In the genomic region with DNA sequence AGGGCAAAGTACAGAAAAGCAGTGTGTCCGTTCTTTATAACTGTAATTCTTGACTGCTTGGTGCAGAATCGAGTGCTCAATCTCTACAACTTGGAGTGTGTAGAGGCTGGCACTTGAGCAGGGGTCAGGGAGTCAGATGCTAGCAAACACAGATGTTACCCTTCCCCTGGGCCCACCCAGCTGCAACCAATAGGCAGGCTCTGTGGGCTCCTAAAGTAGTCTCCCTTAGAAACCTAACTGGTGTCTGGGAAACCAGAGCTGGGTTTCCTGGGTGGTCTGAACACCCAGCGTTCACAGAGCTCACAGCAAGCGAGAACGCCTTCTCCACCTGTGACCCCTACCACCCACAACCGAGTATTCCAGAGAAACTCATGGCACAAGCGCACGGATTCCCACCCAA, we compare ENCODE assay signal across 8 mouse cellular contexts. TPM values are rescaled to one million over a fixed set of nuclear protein-coding genes. Genes with fewer than 3 reads are reported as not detected.
DNase-seq lines count a peak whose midpoint lies in the region; ATAC-seq and TF ChIP-seq lines count a peak whose summit lies in the region.

No protein-coding gene starts in this region.

- peaks cover 24% of the 10 kb centered on the region; the same call in 1 of the 2 replicates for H3K27me3 ChIP-seq in lung, embryonic 15.5 days
- no peaks in the 10 kb centered on the region for H3K27me3 ChIP-seq in limb, embryonic 14.5 days (ENCODE audit: control insufficient read depth, insufficient read depth, low read length)
- no peaks in the 10 kb centered on the region for H3K27me3 ChIP-seq in stomach, embryonic 16.5 days (ENCODE audit: control insufficient read depth, insufficient read depth, low read length)

- DNase-seq in adrenal gland, postnatal 14 days, result peak; percentile 9
- DNase-seq in adrenal gland, postnatal 25 days, result no peak
- DNase-seq in lung, postnatal 10 days, result no peak
- no peak for DNase-seq in limb, embryonic 14.5 days (ENCODE audit: low spot score)
- DNase-seq in right cerebral cortex, adult 18-20 months, result no peak
- DNase-seq in layer of hippocampus, postnatal 25 days (ENCODE audit: extremely low spot score in 1 of 2, low spot score in 1 of 2), result no peak

- peak overlapping the region; percentile 59 for H3K4me3 ChIP-seq in lung, embryonic 15.5 days
- H3K4me3 ChIP-seq in limb, embryonic 14.5 days (replicated peaks; ENCODE audit: low read length), result peak overlapping the region; percentile 63; the same call in 1 of the 2 replicates
- H3K4me3 ChIP-seq in stomach, embryonic 16.5 days (replicated peaks; ENCODE audit: low read length), result peak overlapping the region; percentile 72

- WGBS in lung, embryonic 15.5 days, result 13% methylated on average over 8 of the region's 8 CpGs
- WGBS in limb, embryonic 14.5 days, result 19% methylated on average over 8 of the region's 8 CpGs
- 15% methylated on average over 8 of the region's 8 CpGs for WGBS in stomach, embryonic 16.5 days

- H3K9ac ChIP-seq in lung, embryonic 15.5 days, result no peak overlapping the region
- no peak overlapping the region for H3K9ac ChIP-seq in limb, embryonic 14.5 days (ENCODE audit: low read depth, low read length, severe bottlenecking)
- H3K9ac ChIP-seq in stomach, embryonic 16.5 days (ENCODE audit: low read length), result peak overlapping the region; percentile 82

- TF ChIP-seq POLR2A in limb, embryonic 14.5 days (IDR thresholded peaks at IDR 0.05; ENCODE audit: borderline replicate concordance, extremely low read depth, insufficient read depth, insufficient read length), result no peak

- H3K27ac ChIP-seq in lung, embryonic 15.5 days, result peak overlapping the region; percentile 92
- no peak overlapping the region for H3K27ac ChIP-seq in limb, embryonic 14.5 days (replicated peaks; ENCODE audit: low read depth, low read length)
- H3K27ac ChIP-seq in stomach, embryonic 16.5 days (ENCODE audit: low read length), result peak overlapping the region; percentile 86

- no peak for ATAC-seq in lung, embryonic 15.5 days (ENCODE audit: borderline replicate concordance, extremely low read depth, low FRiP score, low TSS enrichment)
- no peak for ATAC-seq in limb, embryonic 14.5 days (ENCODE audit: low FRiP score, low read depth)
- ATAC-seq in stomach, embryonic 16.5 days (ENCODE audit: insufficient read depth, low FRiP score), result no peak

- peak overlapping the region; percentile 95 for H3K4me2 ChIP-seq in lung, embryonic 15.5 days
- peak overlapping the region; percentile 100; the same call in 1 of the 2 replicates for H3K4me2 ChIP-seq in limb, embryonic 14.5 days (replicated peaks; ENCODE audit: low read depth, low read length, severe bottlenecking)
- peak overlapping the region; percentile 95 for H3K4me2 ChIP-seq in stomach, embryonic 16.5 days (ENCODE audit: low read depth, low read length)

- no peaks in the 10 kb centered on the region for H3K9me3 ChIP-seq in lung, embryonic 15.5 days
- H3K9me3 ChIP-seq in limb, embryonic 14.5 days (ENCODE audit: control insufficient read depth, low read length), result no peaks in the 10 kb centered on the region
- 0 out of 2 replicates have a peak, but pooled peaks cover 2% of the 10 kb centered on the region for H3K9me3 ChIP-seq in stomach, embryonic 16.5 days (replicated peaks; ENCODE audit: control insufficient read depth, low read length)

- H3K36me3 ChIP-seq in lung, embryonic 15.5 days, result no peaks in the 10 kb centered on the region
- no peaks in the 10 kb centered on the region for H3K36me3 ChIP-seq in limb, embryonic 14.5 days (ENCODE audit: control insufficient read depth, insufficient read depth, low read length)
- H3K36me3 ChIP-seq in stomach, embryonic 16.5 days (ENCODE audit: control insufficient read depth, insufficient read depth, low read length), result no peaks in the 10 kb centered on the region

- H3K4me1 ChIP-seq in lung, embryonic 15.5 days, result peaks cover 11% of the 10 kb centered on the region
- H3K4me1 ChIP-seq in limb, embryonic 14.5 days (ENCODE audit: control insufficient read depth, insufficient read depth, low read length), result peaks cover 2% of the 10 kb centered on the region; the same call in 1 of the 2 replicates
- H3K4me1 ChIP-seq in stomach, embryonic 16.5 days (ENCODE audit: control insufficient read depth, insufficient read depth, low read length), result 0 out of 2 replicates have a peak, but pooled peaks cover 7% of the 10 kb centered on the region

RNA-seq across cellular contexts. Expression of a gene that starts 1.1 kb away (rescaled TPM):
- 19.5 and 25.9 TPM in 2 replicates for total RNA-seq in adrenal gland, postnatal 14 days (2021)
- 16.0 and 19.8 TPM in 2 replicates for total RNA-seq in adrenal gland, postnatal 25 days (2021)
- polyA plus RNA-seq in lung, embryonic 15.5 days (2015; fragmentation: Nextera tagmentation; extraction: Ambion mirVana), result 18.8 and 19.3 TPM in 2 replicates
- 8.1 and 10.7 TPM in 2 replicates for polyA plus RNA-seq in limb, embryonic 14.5 days (2012; rRNA removed)
- 12.9 and 15.4 TPM in 2 replicates for polyA plus RNA-seq in limb, embryonic 14.5 days (2014; fragmentation: Nextera tagmentation; extraction: Ambion mirVana)
- 26.6 and 30.7 TPM in 2 replicates for polyA plus RNA-seq in stomach, embryonic 16.5 days (2015; fragmentation: Nextera tagmentation; extraction: Ambion mirVana)
- total RNA-seq in layer of hippocampus, postnatal 25 days (2021), result 10 to 100 TPM; 90.3 to 90.9 TPM

RNA-seq across cellular contexts. Expression of a gene that starts 57.7 kb away (rescaled TPM):
- 15.7 and 19.0 TPM in 2 replicates for total RNA-seq in adrenal gland, postnatal 14 days (2021)
- total RNA-seq in adrenal gland, postnatal 25 days (2021), result 15.1 and 19.1 TPM in 2 replicates
- 32.6 and 33.0 TPM in 2 replicates for polyA plus RNA-seq in lung, embryonic 15.5 days (2015; fragmentation: Nextera tagmentation; extraction: Ambion mirVana)
- 19.2 and 20.6 TPM in 2 replicates for polyA plus RNA-seq in limb, embryonic 14.5 days (2012; rRNA removed)
- polyA plus RNA-seq in limb, embryonic 14.5 days (2014; fragmentation: Nextera tagmentation; extraction: Ambion mirVana), result 25.3 and 27.6 TPM in 2 replicates
- 27.8 and 30.0 TPM in 2 replicates for polyA plus RNA-seq in stomach, embryonic 16.5 days (2015; fragmentation: Nextera tagmentation; extraction: Ambion mirVana)
- total RNA-seq in layer of hippocampus, postnatal 25 days (2021), result 10 to 100 TPM; 17.2 to 23.0 TPM

RNA-seq across cellular contexts. Expression of a gene that starts 57.8 kb away (rescaled TPM):
- total RNA-seq in adrenal gland, postnatal 14 days (2021), result 22.0 and 26.4 TPM in 2 replicates
- 22.9 and 29.1 TPM in 2 replicates for total RNA-seq in adrenal gland, postnatal 25 days (2021)
- polyA plus RNA-seq in lung, embryonic 15.5 days (2015; fragmentation: Nextera tagmentation; extraction: Ambion mirVana), result 18.0 and 18.8 TPM in 2 replicates
- polyA plus RNA-seq in limb, embryonic 14.5 days (2012; rRNA removed), result 32.3 and 39.7 TPM in 2 replicates
- polyA plus RNA-seq in limb, embryonic 14.5 days (2014; fragmentation: Nextera tagmentation; extraction: Ambion mirVana), result 30.8 and 31.7 TPM in 2 replicates
- polyA plus RNA-seq in stomach, embryonic 16.5 days (2015; fragmentation: Nextera tagmentation; extraction: Ambion mirVana), result 17.8 and 20.6 TPM in 2 replicates
- total RNA-seq in layer of hippocampus, postnatal 25 days (2021), result 10 to 100 TPM; 49.8 to 51.0 TPM
